21 mouse cellular contexts compared by ENCODE assay signal in genomic region chr6:58101605-58102004, GRCm38 (mm10).
DNase-seq lines count a peak whose midpoint lies in the region; ATAC-seq and TF ChIP-seq lines count a peak whose summit lies in the region.
"Had no signal": no experiment of that assay in that cellular context is flagged by ENCODE, and none has a peak within 500 bp of the region (broad histone marks: within the 10 kb centered on the region; RNA-seq: fewer than 3 reads in every experiment).

No protein-coding gene starts in this region.

- no peak overlapping the region for H3K4me2 ChIP-seq in heart, postnatal 0 days (ENCODE audit: low read depth, low read length)
- no peak overlapping the region for H3K4me2 ChIP-seq in midbrain, postnatal 0 days (ENCODE audit: low read depth, low read length, poor library complexity, severe bottlenecking)
- no peak overlapping the region for H3K4me2 ChIP-seq in midbrain, embryonic 11.5 days
- H3K4me2 ChIP-seq: forebrain, embryonic 15.5 days; limb, embryonic 13.5 days had no signal

- no peak overlapping the region for H3K9ac ChIP-seq in heart, postnatal 0 days (replicated peaks; ENCODE audit: low read depth, low read length)
- H3K9ac ChIP-seq in midbrain, postnatal 0 days (replicated peaks; ENCODE audit: low read length, poor library complexity, severe bottlenecking): no peak overlapping the region
- H3K9ac ChIP-seq in midbrain, embryonic 11.5 days (ENCODE audit: low read length): no peak overlapping the region
- H3K9ac ChIP-seq: forebrain, embryonic 15.5 days; limb, embryonic 13.5 days; liver, embryonic 14.5 days had no signal

- no peak for ATAC-seq in heart, postnatal 0 days (ENCODE audit: insufficient read depth, low read depth)
- ATAC-seq in midbrain, postnatal 0 days (ENCODE audit: low FRiP score): no peak
- no peak for ATAC-seq in midbrain, embryonic 11.5 days (ENCODE audit: low FRiP score)
- ATAC-seq in megakaryocyte-erythroid progenitor cell, adult 5-6 weeks (replicated peaks; ENCODE audit: low FRiP score, low TSS enrichment, poor library complexity, severe bottlenecking): peak; percentile 73; the same call in 1 of the 2 replicates
- ATAC-seq: forebrain, embryonic 15.5 days; inflammation-experienced regulatory T-cells, adult 6 months; lung, postnatal 0 days; midbrain, embryonic 16.5 days had no signal

- TF ChIP-seq EP300 in heart, postnatal 0 days (IDR thresholded peaks at IDR 0.05; ENCODE audit: low read depth): no peak

- no peaks in the 10 kb centered on the region for H3K27me3 ChIP-seq in heart, postnatal 0 days (ENCODE audit: control insufficient read depth, insufficient read depth, low read length)
- no peaks in the 10 kb centered on the region for H3K27me3 ChIP-seq in midbrain, postnatal 0 days (ENCODE audit: insufficient read depth, low read length)
- H3K27me3 ChIP-seq in midbrain, embryonic 11.5 days (ENCODE audit: control insufficient read depth, insufficient read depth, low read length): no peaks in the 10 kb centered on the region
- H3K27me3 ChIP-seq: forebrain, embryonic 15.5 days; limb, embryonic 13.5 days; megakaryocyte, embryonic 14.5 days had no signal

- WGBS in heart, postnatal 0 days: 31% methylated on average over 1 of the region's 1 CpGs
- WGBS in midbrain, postnatal 0 days: 25% methylated on average over 1 of the region's 1 CpGs
- 38% methylated on average over 1 of the region's 1 CpGs for WGBS in midbrain, embryonic 11.5 days

- no peak overlapping the region for H3K27ac ChIP-seq in heart, postnatal 0 days (ENCODE audit: low read depth)
- H3K27ac ChIP-seq in midbrain, postnatal 0 days (ENCODE audit: low read depth, low read length): no peak overlapping the region
- no peak overlapping the region for H3K27ac ChIP-seq in midbrain, embryonic 11.5 days (ENCODE audit: low read depth, low read length)
- H3K27ac ChIP-seq: forebrain, embryonic 15.5 days; heart, embryonic 10.5 days; limb, embryonic 13.5 days; liver, embryonic 14.5 days had no signal

- H3K4me1 ChIP-seq in heart, postnatal 0 days (ENCODE audit: control insufficient read depth, insufficient read depth): no peaks in the 10 kb centered on the region
- no peaks in the 10 kb centered on the region for H3K4me1 ChIP-seq in midbrain, postnatal 0 days (ENCODE audit: insufficient read depth, low read length)
- no peaks in the 10 kb centered on the region for H3K4me1 ChIP-seq in midbrain, embryonic 11.5 days (ENCODE audit: control insufficient read depth, insufficient read depth, low read length)
- H3K4me1 ChIP-seq: forebrain, embryonic 15.5 days; heart, embryonic 10.5 days; limb, embryonic 13.5 days; megakaryocyte, embryonic 14.5 days had no signal

- DNase-seq in heart, postnatal 0 days (ENCODE audit: low spot score): no peak
- DNase-seq in heart, adult 11 months: no peak
- DNase-seq in midbrain, postnatal 0 days (ENCODE audit: low spot score): no peak
- DNase-seq in midbrain, embryonic 11.5 days (ENCODE audit: low spot score, missing footprints): no peak
- DNase-seq in R1 (ENCODE audit: low read depth, low spot score): peak; percentile 56
- DNase-seq in frontal cortex, adult 2 months (ENCODE audit: extremely low spot score in 1 of 2, low spot score in 1 of 2): no peak
- no peak for DNase-seq in urinary bladder, postnatal 36 days (ENCODE audit: low spot score in 2 of 2)
- DNase-seq: B cell, adult 2 months; cerebellum, adult 2 months; heart, postnatal 10 days; kidney, adult 9 months; right cerebral cortex, postnatal 4 days had no signal

- peak; percentile 17; the same call in 1 of the 2 replicates for TF ChIP-seq CTCF in heart, postnatal 0 days (IDR thresholded peaks at IDR 0.05; ENCODE audit: low read depth)
- peak; percentile 49 for TF ChIP-seq CTCF in midbrain, postnatal 0 days (IDR thresholded peaks at IDR 0.05)

- H3K9me3 ChIP-seq in heart, postnatal 0 days (replicated peaks; ENCODE audit: control insufficient read depth, low read length): no peaks in the 10 kb centered on the region
- H3K9me3 ChIP-seq in midbrain, postnatal 0 days (ENCODE audit: low read length): no peaks in the 10 kb centered on the region
- H3K9me3 ChIP-seq in midbrain, embryonic 11.5 days (ENCODE audit: control insufficient read depth, low read length): no peaks in the 10 kb centered on the region
- H3K9me3 ChIP-seq: forebrain, embryonic 15.5 days; heart, embryonic 10.5 days; limb, embryonic 13.5 days; megakaryocyte, embryonic 14.5 days had no signal

- H3K36me3 ChIP-seq in heart, postnatal 0 days (replicated peaks; ENCODE audit: control insufficient read depth, insufficient read depth, low read length): no peaks in the 10 kb centered on the region
- no peaks in the 10 kb centered on the region for H3K36me3 ChIP-seq in midbrain, postnatal 0 days (ENCODE audit: insufficient read depth, low read length)
- no peaks in the 10 kb centered on the region for H3K36me3 ChIP-seq in midbrain, embryonic 11.5 days (ENCODE audit: control insufficient read depth, insufficient read depth, low read length)
- H3K36me3 ChIP-seq: forebrain, embryonic 15.5 days; heart, embryonic 10.5 days; limb, embryonic 13.5 days had no signal

- no peak overlapping the region for H3K4me3 ChIP-seq in heart, postnatal 0 days (ENCODE audit: low read depth, low read length)
- no peak overlapping the region for H3K4me3 ChIP-seq in midbrain, postnatal 0 days (ENCODE audit: low read depth, low read length)
- no peak overlapping the region for H3K4me3 ChIP-seq in midbrain, embryonic 11.5 days (ENCODE audit: low read depth, low read length)
- H3K4me3 ChIP-seq: forebrain, embryonic 15.5 days; heart, embryonic 10.5 days; limb, embryonic 13.5 days; megakaryocyte, embryonic 14.5 days had no signal
